Mouse (Mus musculus) colon, adult 2 months (tissue): ENCODE measurements around the gene Tmem126a. TPM values are rescaled to one million over a fixed set of nuclear protein-coding genes. Genes with fewer than 3 reads are reported as not detected.

Experiments used
- polyA plus RNA-seq: library from polyadenylated mRNA; depleted of rRNA; stranded (reverse); fragments of >200 nt; gene quantifications from 2 replicates; pipeline ENCODE4 v1.2.3, GENCODE M21; 2012; rRNA removed

The Tmem126a gene
- 10.0 and 11.4 TPM in 2 replicates for polyA plus RNA-seq

DNA sequence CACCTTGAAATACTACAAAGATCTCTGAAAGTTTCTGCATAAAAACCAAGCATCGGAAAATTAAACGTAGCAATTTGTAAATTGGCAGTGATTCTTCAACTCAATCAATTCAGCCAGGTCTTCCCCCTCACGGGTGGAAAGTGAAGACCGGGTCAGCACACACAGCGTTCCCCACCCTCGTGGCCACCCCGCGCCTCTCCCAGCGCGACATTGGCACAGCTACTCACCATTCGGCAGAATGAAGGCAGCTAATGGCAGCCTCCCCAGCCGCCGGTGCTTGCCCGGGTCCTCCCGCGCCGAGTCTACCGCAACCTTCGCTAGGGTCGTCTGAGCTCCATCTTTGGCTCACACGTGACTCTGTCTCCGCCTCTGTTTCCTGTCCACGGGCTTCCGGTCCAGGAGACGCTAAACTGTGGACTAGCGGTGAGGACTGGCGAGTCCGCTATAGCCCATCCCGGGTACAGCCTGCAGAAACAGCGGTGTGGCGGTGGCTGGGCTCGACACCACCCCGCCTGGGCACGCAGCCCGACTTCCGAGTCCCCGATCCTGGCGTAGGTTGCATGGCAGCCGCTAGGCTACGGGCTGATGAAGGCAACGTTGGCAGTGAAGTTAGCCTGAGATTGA is at the start of gene Tmem126a:
Gene Tmem126a, minus strand, starts transcription at position 385 of the 624 bp plus-strand sequence.

GRCm38 (mm10) chr7:90476313-90477245 is 19.6 kb upstream of the Tmem126a start, which contains the start of gene Dlg2:
Dlg2 (plus strand) TSS chr7:90476672.

DNA sequence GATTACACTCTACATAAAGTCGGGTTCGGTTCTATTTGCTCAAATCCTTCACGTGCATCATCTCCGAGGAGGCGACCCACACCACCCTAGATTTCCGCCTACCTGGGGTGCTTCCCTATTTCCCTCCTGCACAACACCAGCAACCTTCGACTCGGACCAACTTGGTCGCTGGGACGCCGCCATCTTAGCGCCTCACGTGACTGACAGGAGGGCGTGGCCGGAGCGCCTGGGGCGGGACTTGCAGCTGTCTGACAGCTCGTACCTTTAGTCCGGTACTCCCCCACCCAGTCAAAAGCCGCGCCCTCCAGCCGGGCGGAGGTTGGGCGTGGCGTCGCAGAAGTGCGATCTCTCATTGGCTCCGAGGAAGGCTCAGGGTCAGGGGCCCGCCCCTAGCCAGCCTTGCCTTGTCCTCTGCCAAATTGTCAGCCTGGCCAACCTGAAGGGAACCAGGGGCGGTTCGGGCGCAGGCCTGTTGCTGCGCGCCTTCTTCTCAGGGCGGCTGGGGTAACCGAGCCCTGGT is 18.8 kb upstream of the Tmem126a start, which contains the start of gene Tmem126b:
Gene Tmem126b, minus strand, starts transcription at position 209 of the 520 bp plus-strand sequence.

GRCm38 (mm10) chr7:90442518-90443080 is 14.4 kb downstream of the Tmem126a start, which contains the start of gene Crebzf:
Crebzf (plus strand) TSS chr7:90442729.

GRCm38 (mm10) chr7:90426020-90427001 is 30.7 kb downstream of the Tmem126a start, which contains the start of gene Ccdc89:
Ccdc89 (plus strand) TSS chr7:90426577.

Other genes with a start within 250 kb of the Tmem126a start
- gene Ccdc83, start 191.5 kb downstream of the Tmem126a start, polyA plus RNA-seq: not detected in 2 replicates
- gene Sytl2, start 155.0 kb downstream of the Tmem126a start, polyA plus RNA-seq: 17.7 and 17.8 TPM in 2 replicates
- gene Ccdc89, start 30.7 kb downstream of the Tmem126a start, polyA plus RNA-seq: 0.09 and 0.24 TPM in 2 replicates
- gene Crebzf, start 14.5 kb downstream of the Tmem126a start, polyA plus RNA-seq: 62.0 and 69.9 TPM in 2 replicates
- gene Tmem126b, start 18.8 kb upstream of the Tmem126a start, polyA plus RNA-seq: 5.4 and 5.5 TPM in 2 replicates
- gene Dlg2, start 19.4 kb upstream of the Tmem126a start, polyA plus RNA-seq: 0.97 and 1.7 TPM in 2 replicates